Mouse (Mus musculus) splenic B cell, adult 2 months (primary cell): Measurements from ENCODE around the gene Hist1h2ac.
A peak's percentile ranks its signal among the peaks of the same experiment; 100 is the strongest.
"Not testable (repeated sequence)": the region's sequence is repeated elsewhere in the genome, so short reads cannot be mapped to it uniquely, and the experiment has no call there.

Experiments used
- DNase-seq: peaks from one replicate; pipeline ENCODE4 v3.0.0-alpha.2; 2011; ENCODE audit warnings: low read depth, low spot score
- H3K27me3 ChIP-seq: 2 replicates; pipeline ENCODE4 v1.6.1; 2012; ENCODE audit warnings: mild to moderate bottlenecking, low read length, moderate library complexity, mixed read lengths; ENCODE audit not compliant: control insufficient read depth, poor library complexity, insufficient read depth, severe bottlenecking
- H3K36me3 ChIP-seq: 2 replicates; pipeline ENCODE4 v1.6.1; 2012; ENCODE audit warnings: mild to moderate bottlenecking, low read length, moderate library complexity, mixed read lengths; ENCODE audit not compliant: control insufficient read depth, poor library complexity, insufficient read depth, severe bottlenecking

Hist1h2ac gene

DNA sequence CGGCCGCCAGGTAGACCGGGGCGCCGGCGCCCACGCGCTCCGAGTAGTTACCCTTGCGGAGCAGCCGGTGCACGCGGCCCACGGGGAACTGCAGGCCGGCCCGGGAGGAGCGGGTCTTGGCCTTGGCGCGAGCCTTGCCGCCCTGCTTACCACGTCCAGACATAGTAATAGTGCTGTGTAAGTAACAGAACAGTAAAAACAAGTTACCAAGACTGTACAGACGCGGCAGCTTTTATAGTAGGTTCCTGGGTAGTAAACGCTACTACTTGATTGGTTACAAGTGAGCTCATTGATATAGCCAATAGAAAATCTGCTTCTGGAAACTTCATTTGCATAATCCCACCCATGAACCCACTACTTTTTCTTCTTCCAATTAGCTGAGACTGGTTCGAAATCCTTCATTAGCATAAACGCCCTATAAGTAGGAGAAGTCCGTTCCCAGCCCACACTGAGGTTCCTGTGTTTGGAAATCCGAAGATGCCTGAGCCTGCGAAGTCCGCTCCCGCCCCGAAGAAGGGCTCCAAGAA lies at the start of gene Hist1h2ac, which contains the start of gene Hist1h2bc:
TSS of gene Hist1h2ac (minus strand) at position 194 of the 527 bp plus-strand sequence.
TSS of gene Hist1h2bc (plus strand) at position 445 of the 527 bp plus-strand sequence.
- Histone ChIP-seq H3K36me3 (no peaks in the 10 kb centered on the region), H3K27me3 (no peaks in the 10 kb centered on the region)
- peak; percentile 98 for DNase-seq

GRCm38 (mm10) chr13:23732156-23732804 lies 48.5 kb upstream of the Hist1h2ac start:
- peak; percentile 79 for DNase-seq
- no peaks in the 10 kb centered on the region for H3K27me3 ChIP-seq

GRCm38 (mm10) chr13:23730479-23730878 lies 46.7 kb upstream of the Hist1h2ac start:
- H3K36me3 ChIP-seq = no peaks in the 10 kb centered on the region
- no peak for DNase-seq
- no peaks in the 10 kb centered on the region for H3K27me3 ChIP-seq

More at GRCm38 (mm10) chr13:23732156-23732804, 48.5 kb upstream of the Hist1h2ac start:
- H3K36me3 ChIP-seq = no peaks in the 10 kb centered on the region

GRCm38 (mm10) chr13:23729706-23730105 lies 46.0 kb upstream of the Hist1h2ac start:
- H3K36me3 ChIP-seq = no peaks in the 10 kb centered on the region
- DNase-seq = no peak
- H3K27me3 ChIP-seq = no peaks in the 10 kb centered on the region

- Histone ChIP-seq H3K36me3 (no peaks in the 10 kb centered on the region), H3K27me3 (no peaks in the 10 kb centered on the region)
- no peak for DNase-seq
Measured at GRCm38 (mm10) chr13:23729192-23729525, 45.4 kb upstream of the Hist1h2ac start.

DNA sequence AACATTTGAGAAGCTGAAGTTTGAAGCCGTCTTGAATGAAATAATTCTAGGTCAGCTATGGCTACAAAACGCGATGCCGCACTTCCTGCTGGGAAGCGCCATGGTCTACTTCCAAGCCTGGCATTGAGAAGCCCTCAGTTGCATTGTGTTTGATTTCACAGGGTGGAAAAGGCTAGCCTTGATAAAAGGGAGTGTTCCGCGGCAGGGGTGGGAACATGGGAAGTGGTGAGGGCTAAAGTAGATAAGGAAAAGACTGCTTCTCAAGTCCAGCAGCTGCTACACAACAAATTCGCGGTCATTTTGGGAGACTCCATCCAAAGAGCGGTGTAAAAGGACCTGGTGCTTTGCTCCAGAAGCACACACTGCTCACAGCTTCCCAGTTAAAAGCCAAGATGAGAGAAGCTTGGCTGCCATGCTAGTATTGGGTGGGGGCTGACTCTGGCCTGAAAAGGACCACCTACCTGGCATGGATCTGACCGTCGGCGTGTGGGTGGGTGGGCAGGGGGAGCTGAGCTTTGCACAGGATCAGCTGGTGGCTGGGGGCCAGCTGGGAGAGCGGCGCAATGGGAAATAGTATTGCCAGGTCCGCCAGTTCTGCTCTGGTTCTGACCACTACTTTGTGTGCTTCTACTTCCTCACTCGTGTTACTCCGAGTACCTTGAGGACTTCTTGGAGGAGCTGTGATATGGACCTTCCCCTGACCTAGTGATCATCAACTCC lies 44.9 kb upstream of the Hist1h2ac start:
- H3K27me3 ChIP-seq = no peaks in the 10 kb centered on the region
- no peak for DNase-seq
- no peaks in the 10 kb centered on the region for H3K36me3 ChIP-seq

- no peak for DNase-seq
Measured at GRCm38 (mm10) chr13:23725213-23725612, 41.5 kb upstream of the Hist1h2ac start.

DNA sequence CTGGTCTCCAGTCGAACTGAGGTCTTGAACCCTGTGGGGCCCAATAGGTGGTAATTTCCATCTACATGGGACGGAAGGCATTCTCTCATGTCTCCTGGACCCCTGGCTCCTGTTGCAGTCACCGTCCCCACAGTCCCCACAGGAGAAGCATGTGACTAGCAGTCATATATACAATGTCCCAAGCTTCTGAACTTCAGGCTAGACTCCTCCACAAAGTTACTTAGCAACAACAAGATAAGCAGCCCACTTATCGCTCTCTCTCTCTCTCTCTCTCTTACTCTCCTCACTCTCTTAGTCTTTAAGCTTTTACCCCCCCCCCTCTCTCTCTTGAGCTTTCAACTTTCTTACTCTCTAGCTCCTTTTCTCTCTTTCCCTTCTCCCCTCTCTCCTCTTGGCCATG lies 40.5 kb upstream of the Hist1h2ac start:
- Histone ChIP-seq H3K27me3 (no peaks in the 10 kb centered on the region), H3K36me3 (no peaks in the 10 kb centered on the region)
- no peak for DNase-seq

More at GRCm38 (mm10) chr13:23725213-23725612, 41.5 kb upstream of the Hist1h2ac start:
- H3K36me3 ChIP-seq = no peaks in the 10 kb centered on the region
- no peaks in the 10 kb centered on the region for H3K27me3 ChIP-seq

GRCm38 (mm10) chr13:23717593-23718245 lies 34.0 kb upstream of the Hist1h2ac start:
- not testable (repeated sequence) for DNase-seq, H3K27me3 ChIP-seq, H3K36me3 ChIP-seq

- H3K36me3 ChIP-seq = no peaks in the 10 kb centered on the region
- H3K27me3 ChIP-seq = no peaks in the 10 kb centered on the region
- no peak for DNase-seq
Measured at GRCm38 (mm10) chr13:23717176-23717575, 33.4 kb upstream of the Hist1h2ac start.

- Histone ChIP-seq H3K36me3 (no peaks in the 10 kb centered on the region), H3K27me3 (no peaks in the 10 kb centered on the region)
- DNase-seq = no peak
Measured at GRCm38 (mm10) chr13:23716261-23717042, 32.7 kb upstream of the Hist1h2ac start.

GRCm38 (mm10) chr13:23710374-23711089 lies 26.8 kb upstream of the Hist1h2ac start, which contains the start of gene Hfe:
Hfe (minus strand) TSS chr13:23710854.
- DNase-seq = peak; percentile 71
- no peaks in the 10 kb centered on the region for H3K27me3 ChIP-seq
- no peaks in the 10 kb centered on the region for H3K36me3 ChIP-seq

DNA sequence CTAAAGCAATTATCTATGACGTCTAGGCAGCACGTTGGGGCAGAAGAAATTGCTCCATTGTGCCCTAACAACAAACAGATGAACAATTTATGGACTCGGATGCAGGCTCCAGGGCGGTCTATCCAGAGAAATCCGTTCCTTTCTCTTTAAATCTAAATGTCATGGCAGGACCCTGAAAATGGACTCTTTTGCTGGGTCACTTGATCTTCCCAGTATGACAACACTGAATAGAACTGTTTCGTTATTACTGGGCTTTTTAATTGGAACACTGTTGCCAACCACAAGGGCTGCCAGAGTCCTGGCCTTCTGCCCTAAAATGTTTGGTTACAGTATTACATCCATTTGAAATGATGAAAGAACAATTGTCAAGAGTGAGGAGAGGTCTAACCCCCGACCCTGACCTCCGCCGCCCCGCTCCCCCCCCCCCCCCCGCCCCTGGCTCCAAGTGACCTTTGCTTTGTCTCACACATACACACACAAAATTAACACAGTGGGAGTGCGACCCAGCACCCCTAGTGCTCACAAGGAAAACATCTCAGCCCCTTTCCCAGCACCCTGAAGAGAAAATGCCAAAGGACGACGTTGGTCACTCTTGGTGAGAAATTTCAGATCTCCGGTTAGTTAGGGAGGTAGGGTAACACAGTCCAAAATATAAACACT lies 26.1 kb upstream of the Hist1h2ac start:
- H3K36me3 ChIP-seq = no peaks in the 10 kb centered on the region
- no peaks in the 10 kb centered on the region for H3K27me3 ChIP-seq
- DNase-seq = no peak
